Mouse (Mus musculus): Measurements from ENCODE around the gene Pomgnt1. TPM values are rescaled to one million over a fixed set of nuclear protein-coding genes. Genes with fewer than 3 reads are reported as not detected.

Gene Pomgnt1
- total RNA-seq (2021): 64.0 and 65.8 TPM in 2 replicates
- long read RNA-seq, transcript Pomgnt1-203 (22 exons, 2,719 nt): major isoform, 142 of 162 reads
- long read RNA-seq, partial matches to known transcripts: 5 of 162 reads
- long read RNA-seq, other reads (novel, unspliced or antisense): 15 of 162 reads

DNA sequence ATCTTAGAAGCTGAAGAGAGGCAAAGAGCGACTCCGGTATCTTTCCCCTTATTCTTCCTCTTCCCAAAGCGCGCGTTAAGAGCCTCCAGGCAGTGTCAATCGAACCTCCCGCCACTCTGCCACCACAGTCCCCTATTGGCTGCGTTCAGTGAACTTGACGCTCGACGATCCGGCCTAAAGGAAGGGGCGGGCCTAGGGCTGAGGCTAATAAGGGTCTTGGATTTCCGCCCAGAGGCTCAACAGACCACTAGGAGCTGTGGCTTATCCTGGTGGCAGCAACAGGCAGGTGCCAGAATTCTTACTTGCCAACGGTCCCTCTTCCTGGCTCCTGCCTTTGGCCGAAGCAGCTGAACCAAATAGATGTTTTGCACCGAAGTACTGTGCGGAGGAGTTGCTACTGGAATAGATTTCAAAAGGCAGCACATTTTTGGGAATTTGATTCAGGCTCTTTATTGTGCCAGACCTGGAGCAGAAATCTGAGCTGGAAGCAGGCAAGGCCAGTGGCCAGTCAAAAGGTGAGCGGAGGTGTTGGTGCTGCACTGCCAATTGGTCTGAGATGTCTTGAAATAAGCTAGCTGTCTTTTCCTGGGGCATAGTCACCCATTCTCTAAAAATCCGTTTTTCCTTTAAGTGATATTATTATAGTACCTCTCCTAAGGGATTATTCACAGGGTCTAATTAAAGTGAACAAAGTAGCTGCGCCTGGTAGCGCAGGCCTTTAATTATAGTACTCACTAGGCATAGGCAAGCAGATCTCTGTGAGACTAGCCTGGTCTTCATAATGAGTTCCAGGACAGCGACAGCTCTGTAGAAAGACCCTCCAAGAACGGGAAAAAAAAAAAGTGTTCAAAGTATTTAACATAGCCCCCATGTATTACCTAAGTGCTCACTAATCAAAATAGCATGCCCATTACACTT is at the start of gene Pomgnt1, which contains the start of gene Rad54l:
Gene Pomgnt1, plus strand, starts transcription at position 239 of the 918 bp plus-strand sequence.
Gene Rad54l, minus strand, starts transcription at position 89 of the 918 bp plus-strand sequence.
- DNase-seq: peak; percentile 77

GRCm38 (mm10) chr4:116074145-116074675 is 49.4 kb upstream of the Pomgnt1 start:
- DNase-seq: no peak

GRCm38 (mm10) chr4:116074861-116075620 is 48.6 kb upstream of the Pomgnt1 start, which contains the start of the genes Uqcrh and Lrrc41:
Gene Uqcrh (minus strand): TSS chr4:116075071.
Gene Lrrc41 (plus strand): TSS chr4:116075269.
- peak; percentile 95 for DNase-seq

DNA sequence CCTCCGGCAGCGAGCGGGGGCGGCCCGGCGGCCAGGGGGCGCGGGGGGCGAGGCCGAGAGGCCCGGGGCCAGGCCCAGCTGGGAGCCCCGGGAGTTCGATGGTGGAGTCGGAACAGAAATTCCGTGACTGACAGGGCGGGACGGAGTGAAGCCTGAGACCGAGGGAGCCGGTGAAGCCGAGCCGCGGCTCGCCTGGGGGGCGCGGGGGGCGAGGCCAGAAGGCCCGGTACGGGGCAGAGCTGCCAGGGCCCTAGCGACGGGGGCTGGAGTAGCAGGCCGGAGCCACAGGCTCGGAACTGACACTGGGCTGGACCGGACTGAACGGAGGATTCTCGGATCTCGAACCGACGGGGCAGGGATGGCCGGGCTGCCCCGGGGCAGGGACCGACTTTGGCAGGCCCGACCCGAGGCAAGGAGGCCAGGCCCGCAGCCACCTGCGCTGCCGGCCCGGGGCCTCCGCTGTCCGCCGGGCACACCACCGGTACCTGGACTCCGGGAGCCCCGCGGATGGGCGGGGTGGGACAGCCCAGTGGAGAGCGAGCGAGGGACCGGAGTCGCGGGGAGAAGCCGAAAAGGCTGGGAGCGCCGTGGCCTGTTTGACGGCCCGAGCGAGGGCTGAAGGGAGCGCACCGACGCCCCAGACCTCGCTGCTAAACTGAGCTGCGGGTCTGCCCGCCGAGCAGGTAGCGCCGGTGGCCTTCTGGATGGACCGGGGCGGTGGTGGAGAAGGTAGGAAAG is 47.8 kb upstream of the Pomgnt1 start:
- DNase-seq: peak; percentile 68

GRCm38 (mm10) chr4:116076369-116077231 is 47.0 kb upstream of the Pomgnt1 start:
- DNase-seq: peak; percentile 42

- peak; percentile 8 for DNase-seq
Measured at GRCm38 (mm10) chr4:116077240-116078095, 46.2 kb upstream of the Pomgnt1 start.

DNA sequence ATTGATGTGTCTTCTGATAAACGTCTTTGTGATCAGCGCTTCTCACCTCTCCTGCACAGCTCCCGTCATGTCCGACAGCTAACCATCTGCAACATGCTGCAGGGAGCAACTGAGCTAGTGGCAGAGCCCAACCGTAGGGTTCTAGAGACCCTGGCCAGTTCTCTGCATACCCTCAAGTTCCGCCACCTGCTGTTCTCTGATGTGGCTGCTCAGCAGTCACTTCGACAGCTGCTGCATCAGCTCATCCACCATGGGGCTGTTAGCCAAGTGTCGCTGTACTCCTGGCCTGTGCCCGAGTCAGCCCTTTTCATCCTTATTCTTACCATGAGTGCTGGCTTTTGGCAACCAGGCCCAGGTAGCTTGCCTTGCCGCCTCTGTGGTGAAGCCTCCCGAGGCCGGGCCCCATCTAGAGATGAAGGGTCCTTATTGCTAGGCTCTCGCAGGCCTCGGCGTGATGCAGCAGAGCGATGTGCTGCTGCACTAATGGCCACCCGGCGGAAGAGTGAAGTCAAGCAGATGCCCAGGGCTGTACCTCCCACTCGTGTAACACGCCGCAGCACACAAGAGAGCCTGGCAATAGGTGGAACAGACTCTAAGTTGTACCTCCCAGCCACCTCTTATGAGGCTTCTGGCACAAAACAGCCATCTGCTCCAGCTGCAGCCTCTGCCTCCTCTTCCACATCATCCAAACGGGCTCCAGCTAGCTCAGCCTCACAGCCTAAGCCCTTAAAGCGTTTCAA is 35.0 kb upstream of the Pomgnt1 start:
- no peak for DNase-seq

DNA sequence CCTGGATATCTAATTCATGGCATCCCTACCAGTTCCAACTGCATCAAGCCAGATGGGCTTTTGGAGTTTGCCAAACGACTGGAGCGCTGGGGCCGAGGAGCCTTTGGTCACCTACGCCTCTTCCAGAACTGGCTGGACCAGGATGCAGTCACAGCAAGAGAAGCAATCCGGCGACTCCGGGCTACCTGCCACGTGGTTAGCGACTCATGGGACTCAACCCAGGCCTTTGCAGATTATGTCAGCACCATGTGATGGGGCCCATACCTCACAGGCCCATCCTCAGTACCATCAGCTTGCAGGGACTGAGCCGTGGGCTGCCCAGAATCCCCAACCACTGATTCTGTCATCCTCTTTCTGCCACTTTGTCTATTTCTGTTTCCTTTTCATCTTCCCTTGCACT is 27.3 kb upstream of the Pomgnt1 start:
- DNase-seq: no peak

GRCm38 (mm10) chr4:116097211-116097610 is 26.4 kb upstream of the Pomgnt1 start:
- DNase-seq: no peak

- DNase-seq: no peak
Measured at GRCm38 (mm10) chr4:116100959-116101358, 22.7 kb upstream of the Pomgnt1 start.

DNA sequence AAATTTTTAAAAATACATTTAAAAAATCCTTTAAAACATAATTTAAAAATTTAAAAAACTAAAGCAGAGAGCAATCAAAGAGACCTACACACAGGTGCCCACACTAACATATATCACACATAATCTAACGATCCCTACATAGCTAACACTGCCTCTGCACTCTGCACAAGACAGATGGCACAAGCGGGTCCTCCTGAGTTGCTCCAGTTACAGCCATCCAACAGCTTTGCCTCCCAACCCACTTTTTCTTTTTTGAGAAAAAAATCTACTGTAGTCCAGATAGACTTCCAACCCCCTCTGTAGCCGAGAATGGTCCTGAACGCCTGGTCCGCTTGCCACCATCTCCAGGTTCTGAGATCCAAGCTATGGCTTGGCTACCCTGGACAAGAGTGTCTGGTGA is 18.4 kb upstream of the Pomgnt1 start:
- no peak for DNase-seq

- DNase-seq: no peak
Measured at GRCm38 (mm10) chr4:116110695-116111094, 12.9 kb upstream of the Pomgnt1 start.

GRCm38 (mm10) chr4:116111486-116111885 is 12.2 kb upstream of the Pomgnt1 start:
- no peak for DNase-seq

DNA sequence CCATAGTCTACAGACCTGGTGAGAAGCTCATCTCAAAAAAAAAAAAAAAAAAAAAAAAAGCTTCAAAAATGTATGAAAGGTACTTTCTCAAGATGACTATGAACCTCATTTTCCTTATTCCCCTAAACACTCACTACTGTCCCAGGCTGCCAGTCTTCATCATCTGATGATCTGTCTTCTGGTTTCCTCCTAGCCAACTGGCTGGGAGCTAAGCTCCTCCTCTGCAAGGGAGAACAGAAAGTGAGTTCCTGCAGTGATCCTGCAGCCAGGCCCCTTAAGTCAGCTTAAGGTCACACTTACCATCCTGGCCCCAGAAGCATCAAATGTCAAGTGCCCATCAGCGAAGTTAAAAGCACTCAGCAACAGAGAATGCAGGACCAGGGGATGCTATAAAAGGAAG is 878 bp upstream of the Pomgnt1 start:
- no peak for DNase-seq

DNA sequence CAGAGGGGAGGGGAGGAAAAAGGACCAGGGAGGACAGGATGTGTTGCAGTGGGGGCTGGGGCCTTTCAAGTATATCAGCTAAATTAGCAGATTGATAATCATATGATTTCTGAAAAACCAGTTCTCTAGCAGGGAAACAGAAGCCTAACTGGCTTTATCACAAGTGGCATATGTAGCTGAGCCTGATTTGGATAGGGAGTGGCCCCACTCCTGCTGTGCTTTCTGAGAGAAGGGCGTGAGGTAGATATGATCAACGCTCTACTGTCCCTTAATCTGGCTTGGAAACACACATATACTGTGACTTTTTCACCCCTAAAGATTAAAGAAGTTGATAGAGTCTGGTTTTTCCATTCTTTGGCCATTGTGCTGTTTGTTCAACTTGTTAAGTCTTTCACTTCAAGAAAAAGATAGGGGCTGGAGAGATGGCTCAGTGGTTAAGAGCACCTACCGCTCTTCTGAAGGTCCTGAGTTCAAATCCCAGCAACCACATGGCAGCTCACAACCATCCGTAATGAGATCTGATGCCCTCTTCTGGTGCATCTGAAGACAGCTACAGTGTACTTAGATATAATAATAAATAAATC is 2.3 kb downstream of the Pomgnt1 start:
- no peak for DNase-seq

GRCm38 (mm10) chr4:116127956-116128355 is 4.3 kb downstream of the Pomgnt1 start:
- DNase-seq: no peak

DNA sequence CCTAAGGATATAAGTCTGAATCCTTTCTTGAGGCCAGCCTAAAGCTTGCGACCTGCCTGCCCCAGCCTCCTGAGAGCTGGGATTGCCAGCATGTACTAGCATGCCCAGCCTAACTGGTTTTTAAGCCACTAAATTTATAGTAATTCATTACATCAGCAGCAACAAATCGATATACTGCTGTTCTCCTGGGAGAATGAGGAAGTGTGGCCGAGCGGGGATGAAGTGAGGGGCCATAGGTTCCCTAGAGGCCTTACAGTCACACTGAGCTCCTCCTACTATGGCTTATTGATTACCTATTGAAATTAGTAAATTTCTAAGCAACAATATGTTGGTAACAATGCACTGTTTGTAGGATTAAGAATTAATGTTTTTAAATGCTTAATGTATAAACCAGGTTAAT is 9.5 kb downstream of the Pomgnt1 start:
- no peak for DNase-seq

DNA sequence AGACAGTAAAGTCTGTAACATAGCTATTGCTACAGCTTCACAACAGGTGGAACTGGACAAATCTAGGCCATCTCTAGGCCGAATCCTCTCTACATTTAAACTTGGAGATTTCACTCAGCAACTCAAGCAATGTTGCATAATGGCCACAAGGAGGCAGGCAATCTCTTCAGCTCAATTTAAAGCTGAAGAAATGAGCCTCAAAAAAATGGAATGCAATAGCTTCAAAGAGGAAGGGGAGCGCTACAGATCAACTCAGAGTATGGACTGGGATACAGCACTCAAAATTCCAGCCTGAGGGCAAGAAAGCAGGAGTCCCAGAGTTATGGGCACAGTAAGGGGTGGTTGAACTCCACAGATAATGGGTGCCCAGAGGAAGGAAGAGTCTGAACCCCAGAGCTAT is 11.3 kb downstream of the Pomgnt1 start:
- DNase-seq: no peak
